23 mouse cellular contexts compared by ENCODE assay signal in the genomic region with DNA sequence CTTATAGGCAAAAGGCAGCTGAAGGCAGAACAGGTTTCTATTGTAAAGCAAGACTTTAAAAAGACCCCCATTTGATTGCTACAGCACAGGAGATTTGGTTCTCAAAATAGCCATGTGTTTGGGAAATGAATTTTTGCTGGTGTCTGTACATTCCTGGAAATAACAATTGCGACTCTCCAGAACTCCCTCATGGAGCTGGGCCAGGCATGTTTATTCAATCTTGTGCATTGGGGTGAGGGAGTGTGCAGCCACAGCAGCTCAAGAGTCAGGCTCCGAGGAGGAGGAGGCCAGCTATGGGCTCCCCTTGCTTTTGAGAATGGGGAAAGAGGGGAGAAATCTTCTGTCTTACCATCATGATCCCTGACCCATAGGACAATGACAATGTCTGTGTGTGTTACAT. TPM values are rescaled to one million over a fixed set of nuclear protein-coding genes. Genes with fewer than 3 reads are reported as not detected.
A peak's percentile ranks its signal among the peaks of the same experiment; 100 is the strongest.
DNase-seq lines count a peak whose midpoint lies in the region; ATAC-seq and TF ChIP-seq lines count a peak whose summit lies in the region.
"Had no signal": no experiment of that assay in that cellular context is flagged by ENCODE, and none has a peak within 500 bp of the region (broad histone marks: within the 10 kb centered on the region; RNA-seq: fewer than 3 reads in every experiment).

No protein-coding gene starts in this region.

- TF ChIP-seq CTCF in lung, embryonic 14.5 days (IDR thresholded peaks at IDR 0.05; ENCODE audit: low read depth) = no peak

- no peaks in the 10 kb centered on the region for H3K36me3 ChIP-seq in lung, embryonic 14.5 days (ENCODE audit: insufficient read depth)
- no peaks in the 10 kb centered on the region for H3K36me3 ChIP-seq in midbrain, embryonic 13.5 days
- no peaks in the 10 kb centered on the region for H3K36me3 ChIP-seq in midbrain, embryonic 11.5 days (ENCODE audit: control insufficient read depth, insufficient read depth, low read length)
- no peaks in the 10 kb centered on the region for H3K36me3 ChIP-seq in embryonic facial prominence, embryonic 15.5 days
- H3K36me3 ChIP-seq: heart, embryonic 10.5 days; hindbrain, embryonic 12.5 days; liver, embryonic 12.5 days; neural tube, embryonic 12.5 days had no signal

- no peak overlapping the region for H3K4me3 ChIP-seq in lung, embryonic 14.5 days (ENCODE audit: low read depth, low read length)
- no peak overlapping the region for H3K4me3 ChIP-seq in midbrain, embryonic 13.5 days (replicated peaks)
- no peak overlapping the region for H3K4me3 ChIP-seq in midbrain, embryonic 11.5 days (ENCODE audit: low read depth, low read length)
- H3K4me3 ChIP-seq in embryonic facial prominence, embryonic 15.5 days (replicated peaks) = no peak overlapping the region
- H3K4me3 ChIP-seq: gastrocnemius, adult 2 months; heart, embryonic 10.5 days; hindbrain, embryonic 12.5 days; liver, embryonic 12.5 days; neural tube, embryonic 12.5 days had no signal

- no peak overlapping the region for H3K4me2 ChIP-seq in lung, embryonic 14.5 days
- H3K4me2 ChIP-seq in midbrain, embryonic 13.5 days (replicated peaks) = no peak overlapping the region
- no peak overlapping the region for H3K4me2 ChIP-seq in midbrain, embryonic 11.5 days
- no peak overlapping the region for H3K4me2 ChIP-seq in embryonic facial prominence, embryonic 15.5 days (replicated peaks)
- H3K4me2 ChIP-seq: hindbrain, embryonic 12.5 days; liver, embryonic 12.5 days; neural tube, embryonic 12.5 days had no signal

- no peak overlapping the region for H3K9ac ChIP-seq in lung, embryonic 14.5 days
- H3K9ac ChIP-seq in midbrain, embryonic 13.5 days (replicated peaks) = no peak overlapping the region
- no peak overlapping the region for H3K9ac ChIP-seq in midbrain, embryonic 11.5 days (ENCODE audit: low read length)
- H3K9ac ChIP-seq in embryonic facial prominence, embryonic 15.5 days = no peak overlapping the region
- H3K9ac ChIP-seq: hindbrain, embryonic 12.5 days; liver, embryonic 12.5 days; neural tube, embryonic 12.5 days had no signal

- ATAC-seq in lung, embryonic 14.5 days (ENCODE audit: insufficient read depth) = no peak
- ATAC-seq in midbrain, embryonic 13.5 days = no peak
- ATAC-seq in midbrain, embryonic 11.5 days (ENCODE audit: low FRiP score) = no peak
- peak; percentile 53; the same call in 1 of the 2 replicates for ATAC-seq in embryonic facial prominence, embryonic 15.5 days (ENCODE audit: insufficient number of reproducible peaks, low FRiP score, low TSS enrichment, low read depth)
- ATAC-seq: liver, embryonic 12.5 days; Patski had no signal

- H3K9me3 ChIP-seq in lung, embryonic 14.5 days (ENCODE audit: low read depth, low read length) = 0 out of 2 replicates have a peak, but pooled peaks cover 5% of the 10 kb centered on the region
- no peaks in the 10 kb centered on the region for H3K9me3 ChIP-seq in midbrain, embryonic 13.5 days
- H3K9me3 ChIP-seq in midbrain, embryonic 11.5 days (ENCODE audit: control insufficient read depth, low read length) = peaks cover 4% of the 10 kb centered on the region; the same call in 1 of the 2 replicates
- no peaks in the 10 kb centered on the region for H3K9me3 ChIP-seq in embryonic facial prominence, embryonic 15.5 days (replicated peaks)
- H3K9me3 ChIP-seq: hindbrain, embryonic 12.5 days; neural tube, embryonic 12.5 days had no signal

- no peak overlapping the region for H3K27ac ChIP-seq in lung, embryonic 14.5 days (ENCODE audit: low read depth)
- H3K27ac ChIP-seq in midbrain, embryonic 13.5 days = peak overlapping the region; percentile 51
- no peak overlapping the region for H3K27ac ChIP-seq in midbrain, embryonic 11.5 days (ENCODE audit: low read depth, low read length)
- peak overlapping the region; percentile 44; the same call in 1 of the 2 replicates for H3K27ac ChIP-seq in embryonic facial prominence, embryonic 15.5 days (replicated peaks)
- H3K27ac ChIP-seq: gastrocnemius, adult 2 months; heart, embryonic 10.5 days; hindbrain, embryonic 12.5 days; liver, embryonic 12.5 days; macrophage; neural tube, embryonic 12.5 days; stomach, postnatal 0 days had no signal

- no peaks in the 10 kb centered on the region for H3K27me3 ChIP-seq in lung, embryonic 14.5 days (ENCODE audit: insufficient read depth, low read length)
- no peaks in the 10 kb centered on the region for H3K27me3 ChIP-seq in midbrain, embryonic 13.5 days
- H3K27me3 ChIP-seq in midbrain, embryonic 11.5 days (ENCODE audit: control insufficient read depth, insufficient read depth, low read length) = no peaks in the 10 kb centered on the region
- H3K27me3 ChIP-seq in embryonic facial prominence, embryonic 15.5 days = no peaks in the 10 kb centered on the region
- H3K27me3 ChIP-seq: hindbrain, embryonic 12.5 days; liver, embryonic 12.5 days; neural tube, embryonic 12.5 days had no signal

- WGBS in lung, embryonic 14.5 days = 18% methylated on average over 2 of the region's 2 CpGs
- WGBS in midbrain, embryonic 13.5 days = 69% methylated on average over 2 of the region's 2 CpGs
- 85% methylated on average over 2 of the region's 2 CpGs for WGBS in midbrain, embryonic 11.5 days
- 15% methylated on average over 2 of the region's 2 CpGs for WGBS in embryonic facial prominence, embryonic 15.5 days

- H3K4me1 ChIP-seq in lung, embryonic 14.5 days (ENCODE audit: insufficient read depth) = peaks cover 8% of the 10 kb centered on the region
- H3K4me1 ChIP-seq in midbrain, embryonic 13.5 days (replicated peaks) = peaks cover 30% of the 10 kb centered on the region
- H3K4me1 ChIP-seq in midbrain, embryonic 11.5 days (ENCODE audit: control insufficient read depth, insufficient read depth, low read length) = no peaks in the 10 kb centered on the region
- peaks cover 33% of the 10 kb centered on the region for H3K4me1 ChIP-seq in embryonic facial prominence, embryonic 15.5 days
- H3K4me1 ChIP-seq: liver, embryonic 12.5 days; neural tube, embryonic 12.5 days had no signal

- peak; percentile 63 for DNase-seq in lung, embryonic 14.5 days
- DNase-seq in lung, postnatal 14 days = no peak
- DNase-seq in midbrain, embryonic 11.5 days (ENCODE audit: low spot score, missing footprints) = no peak
- no peak for DNase-seq in layer of hippocampus, postnatal 25 days (ENCODE audit: extremely low spot score in 1 of 2, low spot score in 1 of 2)
- no peak for DNase-seq in right cerebral cortex, postnatal 4 days
- DNase-seq: adrenal gland, postnatal 10 days; cerebellum, adult 11 months; cerebellum, postnatal 14 days; gastrocnemius, adult 2 months; heart, postnatal 10 days; kidney, adult 8-10 months had no signal

RNA-seq across cellular contexts. Expression of gene Habp2, which starts 51.9 kb away (rescaled TPM):
- 2.8 and 3.1 TPM in 2 replicates for polyA plus RNA-seq in lung, embryonic 14.5 days (2014; fragmentation: Nextera tagmentation; extraction: Ambion mirVana)
- 0.09 and 0.19 TPM in 2 replicates for polyA plus RNA-seq in midbrain, embryonic 13.5 days (2015; fragmentation: Nextera tagmentation; extraction: Ambion mirVana)
- not detected in 2 replicates for polyA plus RNA-seq in midbrain, embryonic 11.5 days (2014; fragmentation: Nextera tagmentation; extraction: Ambion mirVana)
- 0.24 and 0.26 TPM in 2 replicates for polyA plus RNA-seq in embryonic facial prominence, embryonic 15.5 days (2015; fragmentation: Nextera tagmentation; extraction: Ambion mirVana)
- total RNA-seq in layer of hippocampus, postnatal 25 days (2021) = not detected
- total RNA-seq: gastrocnemius, adult 2 months; heart, postnatal 10 days; layer of hippocampus, adult 18-20 months; left cerebral cortex, postnatal 25 days had no signal
- polyA plus RNA-seq: forebrain, embryonic 11.5 days; macrophage; neural tube, embryonic 12.5 days had no signal

Comparison
In these comparisons a context has a peak if more than half of its experiments do, and no peak if none do; other contexts are left out.
1. H3K27ac ChIP-seq: peak in midbrain, embryonic 13.5 days (single experiment) and embryonic facial prominence, embryonic 15.5 days (single experiment); none in lung, embryonic 14.5 days (single experiment) and midbrain, embryonic 11.5 days (single experiment).